Comparison of ENCODE assay signal across 28 mouse cellular contexts in the genomic region with DNA sequence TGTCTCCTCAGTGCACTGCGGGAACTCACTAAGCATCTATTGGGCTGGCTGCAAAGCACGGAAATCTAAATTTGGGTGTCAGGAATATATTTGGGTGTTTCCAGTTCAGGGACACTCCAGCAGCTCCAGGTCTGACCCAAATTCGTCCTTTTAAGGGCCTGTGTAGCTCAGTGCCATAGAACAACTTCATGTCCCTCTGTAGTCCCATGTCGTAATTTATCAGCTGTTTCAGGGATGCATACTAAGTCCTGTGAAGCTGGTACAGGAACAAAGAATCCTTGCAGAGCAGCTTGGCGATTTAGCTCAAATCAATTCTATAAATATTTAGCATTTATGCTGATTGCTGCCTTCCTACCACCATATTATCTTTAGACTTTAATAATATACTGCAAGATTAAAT. TPM values are rescaled to one million over a fixed set of nuclear protein-coding genes. Genes with fewer than 3 reads are reported as not detected.
A peak's percentile ranks its signal among the peaks of the same experiment; 100 is the strongest.
DNase-seq lines count a peak whose midpoint lies in the region; ATAC-seq and TF ChIP-seq lines count a peak whose summit lies in the region.
"Had no signal": no experiment of that assay in that cellular context is flagged by ENCODE, and none has a peak within 500 bp of the region (broad histone marks: within the 10 kb centered on the region; RNA-seq: fewer than 3 reads in every experiment).

No protein-coding gene starts in this region.

- no peaks in the 10 kb centered on the region for H3K36me3 ChIP-seq in forebrain, embryonic 13.5 days (ENCODE audit: poor library complexity, severe bottlenecking)
- H3K36me3 ChIP-seq in forebrain, embryonic 12.5 days (replicated peaks) = no peaks in the 10 kb centered on the region
- no peaks in the 10 kb centered on the region for H3K36me3 ChIP-seq in neural tube, embryonic 15.5 days
- H3K36me3 ChIP-seq: G1E; heart, embryonic 10.5 days; hindbrain, embryonic 12.5 days had no signal

- peaks cover under 1% of the 10 kb centered on the region; the same call in 1 of the 2 replicates for H3K27me3 ChIP-seq in forebrain, embryonic 13.5 days
- H3K27me3 ChIP-seq in forebrain, embryonic 12.5 days = no peaks in the 10 kb centered on the region
- H3K27me3 ChIP-seq in neural tube, embryonic 15.5 days (replicated peaks) = no peaks in the 10 kb centered on the region; the same call in 1 of the 2 replicates
- H3K27me3 ChIP-seq: hindbrain, embryonic 12.5 days had no signal

- no peak for DNase-seq in layer of hippocampus, adult 2 months (ENCODE audit: low spot score in 2 of 2)
- no peak for DNase-seq in layer of hippocampus, postnatal 36 days
- peak; percentile 31 for DNase-seq in brain, adult 2 months (ENCODE audit: low read depth, low spot score)
- DNase-seq in thymus, postnatal 14 days = no peak
- DNase-seq in urinary bladder, postnatal 36 days (ENCODE audit: low spot score in 2 of 2) = no peak
- DNase-seq: adrenal gland, adult 8-10 months; adrenal gland, postnatal 36 days; B cell, adult 2 months; cerebellum, adult 11-12 months; cerebellum, adult 9-10 months; cerebellum, postnatal 25 days; gastrocnemius, postnatal 36 days; heart, adult 18-20 months; heart, postnatal 10 days; heart, postnatal 4 days had no signal

- no peak overlapping the region for H3K27ac ChIP-seq in forebrain, embryonic 13.5 days
- H3K27ac ChIP-seq in forebrain, embryonic 12.5 days = no peak overlapping the region
- H3K27ac ChIP-seq in layer of hippocampus, adult 2 months = peak overlapping the region; percentile 10; the same call in 1 of the 2 replicates
- H3K27ac ChIP-seq in neural tube, embryonic 15.5 days (replicated peaks) = no peak overlapping the region
- H3K27ac ChIP-seq: heart, embryonic 10.5 days; hindbrain, embryonic 12.5 days had no signal

- 0 out of 2 replicates have a peak, but pooled peaks have one; percentile 6 for ATAC-seq in forebrain, embryonic 13.5 days
- no peak for ATAC-seq in forebrain, embryonic 12.5 days (ENCODE audit: low FRiP score)
- peak; percentile 35; the same call in 1 of the 2 replicates for ATAC-seq in neural tube, embryonic 15.5 days (ENCODE audit: low FRiP score)
- ATAC-seq: CD4-positive, CD25-positive, alpha-beta regulatory T cell, adult 4 months; hindbrain, embryonic 16.5 days; inflammation-experienced regulatory T-cells, adult 6 months had no signal

- no peaks in the 10 kb centered on the region for H3K9me3 ChIP-seq in forebrain, embryonic 13.5 days (replicated peaks)
- no peaks in the 10 kb centered on the region for H3K9me3 ChIP-seq in forebrain, embryonic 12.5 days
- no peaks in the 10 kb centered on the region for H3K9me3 ChIP-seq in neural tube, embryonic 15.5 days (replicated peaks)
- H3K9me3 ChIP-seq: G1E; heart, embryonic 10.5 days; hindbrain, embryonic 12.5 days had no signal

- 76% methylated on average over 5 of the region's 5 CpGs for WGBS in forebrain, embryonic 13.5 days
- 80% methylated on average over 5 of the region's 5 CpGs for WGBS in forebrain, embryonic 12.5 days
- WGBS in neural tube, embryonic 15.5 days = 48% methylated on average over 5 of the region's 5 CpGs

- no peaks in the 10 kb centered on the region for H3K4me1 ChIP-seq in forebrain, embryonic 13.5 days
- H3K4me1 ChIP-seq in forebrain, embryonic 12.5 days = no peaks in the 10 kb centered on the region
- H3K4me1 ChIP-seq in neural tube, embryonic 15.5 days = no peaks in the 10 kb centered on the region
- H3K4me1 ChIP-seq: heart, embryonic 10.5 days; hindbrain, embryonic 12.5 days had no signal

- no peak overlapping the region for H3K9ac ChIP-seq in forebrain, embryonic 13.5 days
- no peak overlapping the region for H3K9ac ChIP-seq in forebrain, embryonic 12.5 days
- no peak overlapping the region for H3K9ac ChIP-seq in neural tube, embryonic 15.5 days (replicated peaks)
- H3K9ac ChIP-seq: hindbrain, embryonic 12.5 days had no signal

- TF ChIP-seq CTCF in layer of hippocampus, adult 2 months (conservative IDR thresholded peaks at IDR 0.05) = no peak

- H3K4me2 ChIP-seq in forebrain, embryonic 13.5 days = no peak overlapping the region
- no peak overlapping the region for H3K4me2 ChIP-seq in forebrain, embryonic 12.5 days
- no peak overlapping the region for H3K4me2 ChIP-seq in neural tube, embryonic 15.5 days
- H3K4me2 ChIP-seq: hindbrain, embryonic 12.5 days had no signal

- no peak overlapping the region for H3K4me3 ChIP-seq in forebrain, embryonic 13.5 days
- no peak overlapping the region for H3K4me3 ChIP-seq in forebrain, embryonic 12.5 days (replicated peaks)
- no peak overlapping the region for H3K4me3 ChIP-seq in layer of hippocampus, adult 2 months
- H3K4me3 ChIP-seq in neural tube, embryonic 15.5 days (replicated peaks) = no peak overlapping the region
- H3K4me3 ChIP-seq: heart, embryonic 10.5 days; hindbrain, embryonic 12.5 days had no signal

RNA-seq across cellular contexts. Expression of a gene that starts 37.0 kb away (rescaled TPM):
- not detected in 2 replicates for polyA plus RNA-seq in forebrain, embryonic 13.5 days (2015; fragmentation: Nextera tagmentation; extraction: Ambion mirVana)
- polyA plus RNA-seq in forebrain, embryonic 12.5 days (2016; fragmentation: Nextera tagmentation; extraction: Ambion mirVana) = not detected in 2 replicates
- not detected for total RNA-seq in layer of hippocampus, adult 2 months (2021)
- total RNA-seq in layer of hippocampus, postnatal 36 days (2021) = not detected
- not detected in 2 replicates for polyA plus RNA-seq in neural tube, embryonic 15.5 days (2015; fragmentation: Nextera tagmentation; extraction: Ambion mirVana)
- total RNA-seq: adrenal gland, adult 8-10 months; adrenal gland, postnatal 36 days; G1E; gastrocnemius, adult 8-10 months; gastrocnemius, postnatal 36 days; heart, adult 18-20 months; heart, postnatal 10 days; heart, postnatal 4 days had no signal
- polyA plus RNA-seq: CD4-positive, CD25-positive, alpha-beta regulatory T cell, adult 4 months; cortical plate, adult 2 months; embryonic facial prominence, embryonic 14.5 days; G1E; heart, embryonic 10.5 days; heart, embryonic 14.5 days; hindbrain, embryonic 12.5 days; hindbrain, embryonic 16.5 days; inflammation-experienced regulatory T-cells, adult 6 months had no signal
